10 mouse cellular contexts compared by ENCODE assay signal in the genomic region with DNA sequence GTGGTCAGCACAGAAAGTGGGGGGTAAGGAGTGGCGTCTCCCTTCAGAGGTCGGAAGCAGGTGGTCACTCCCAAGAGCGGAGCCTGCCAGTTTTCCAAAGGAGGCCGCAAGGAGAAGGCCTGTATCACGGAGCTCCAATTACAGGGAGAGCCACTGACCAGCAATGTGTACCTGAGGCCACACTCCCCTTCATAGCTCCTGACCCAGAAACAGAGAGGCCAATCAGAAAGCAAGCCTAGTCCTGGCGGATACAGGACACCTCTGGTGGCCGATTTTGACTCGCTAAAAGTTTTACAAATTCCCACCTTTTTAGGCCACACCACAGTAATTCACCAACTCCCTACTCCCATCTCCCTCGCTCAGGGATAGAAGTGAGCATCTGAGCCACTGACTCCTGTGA.
"Had no signal": no experiment of that assay in that cellular context is flagged by ENCODE, and none has a peak within 500 bp of the region (broad histone marks: within the 10 kb centered on the region; RNA-seq: fewer than 3 reads in every experiment).

No protein-coding gene starts in this region.

- H3K27me3 ChIP-seq: limb, embryonic 13.5 days; midbrain, embryonic 15.5 days; neural tube, embryonic 12.5 days had no signal

- H3K36me3 ChIP-seq: limb, embryonic 10.5 days; limb, embryonic 13.5 days; liver, embryonic 13.5 days; midbrain, embryonic 12.5 days; midbrain, embryonic 15.5 days; neural tube, embryonic 12.5 days had no signal

- H3K4me2 ChIP-seq: limb, embryonic 13.5 days; liver, embryonic 13.5 days; lung, embryonic 14.5 days; midbrain, embryonic 12.5 days; midbrain, embryonic 15.5 days; neural tube, embryonic 12.5 days had no signal

- ATAC-seq: lung, postnatal 0 days; midbrain, embryonic 15.5 days had no signal

- H3K27ac ChIP-seq: limb, embryonic 10.5 days; limb, embryonic 13.5 days; liver, embryonic 13.5 days; macrophage; midbrain, embryonic 12.5 days; midbrain, embryonic 15.5 days; neural tube, embryonic 12.5 days had no signal

- H3K9me3 ChIP-seq: limb, embryonic 10.5 days; limb, embryonic 13.5 days; liver, embryonic 13.5 days; midbrain, embryonic 12.5 days; midbrain, embryonic 15.5 days; neural tube, embryonic 12.5 days had no signal

- H3K4me1 ChIP-seq: limb, embryonic 10.5 days; limb, embryonic 13.5 days; midbrain, embryonic 12.5 days; midbrain, embryonic 15.5 days; neural tube, embryonic 12.5 days had no signal

- H3K9ac ChIP-seq: limb, embryonic 13.5 days; liver, embryonic 13.5 days; lung, embryonic 14.5 days; midbrain, embryonic 12.5 days; midbrain, embryonic 15.5 days; neural tube, embryonic 12.5 days had no signal

- H3K4me3 ChIP-seq: limb, embryonic 10.5 days; limb, embryonic 13.5 days; liver, embryonic 13.5 days; midbrain, embryonic 12.5 days; midbrain, embryonic 15.5 days; neural tube, embryonic 12.5 days had no signal

- DNase-seq: layer of hippocampus, adult 9-11 months had no signal
